Mouse (Mus musculus) kidney, postnatal 4 days (tissue): ENCODE measurements around the gene Mboat2.

Source experiments
- DNase-seq, 2 experiments: peaks; one replicate each; pipeline ENCODE4 v3.0.0; 2021; ENCODE audit warnings: mixed read lengths in 2 of 2

Mboat2 gene

DNA sequence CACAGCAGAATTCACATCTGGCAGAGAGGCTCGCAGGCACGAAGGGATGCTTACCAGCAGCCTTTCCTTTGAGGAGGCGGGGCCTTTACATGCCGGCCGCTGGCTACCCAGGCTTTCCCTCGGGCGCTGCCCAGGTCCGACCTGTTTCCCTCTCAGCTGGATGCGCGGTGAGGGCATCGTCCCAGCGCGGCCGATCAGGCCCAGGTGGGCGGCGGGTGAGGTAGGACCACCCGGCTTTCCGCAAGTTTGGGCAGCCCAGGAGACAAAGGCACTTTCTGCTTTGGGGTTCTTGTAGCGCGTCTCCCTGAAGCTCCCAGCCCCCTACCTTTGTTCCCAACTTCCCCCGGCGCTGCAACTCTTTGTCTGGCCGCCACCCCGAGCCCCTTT, at the start of gene Mboat2:
Mboat2 (plus strand) TSS at position 114 of the 387 bp plus-strand sequence.
- peak; percentile 74 to 85 for DNase-seq

DNA sequence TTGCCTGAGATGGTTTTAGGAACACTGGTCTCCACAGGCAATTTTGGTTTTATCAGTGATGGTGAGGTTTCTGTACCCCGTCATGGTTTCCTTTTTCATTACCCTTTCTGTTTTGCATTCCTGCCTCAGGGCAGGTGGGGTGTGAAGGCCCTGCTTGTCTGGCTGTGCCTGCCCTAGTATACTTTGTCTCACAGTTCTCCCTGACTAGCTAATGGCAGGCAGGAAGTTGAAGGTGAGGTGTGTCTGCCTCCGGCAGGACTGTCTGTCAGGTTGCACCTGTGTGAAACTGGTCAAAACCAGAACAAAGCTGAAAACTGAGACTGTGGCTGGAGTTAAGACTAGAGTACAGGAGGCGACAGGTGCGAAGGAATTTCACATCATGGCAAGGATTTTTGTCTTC, 46.9 kb upstream of the Mboat2 start:
- DNase-seq = peak in 1 of 2 experiments; percentile 26

DNA sequence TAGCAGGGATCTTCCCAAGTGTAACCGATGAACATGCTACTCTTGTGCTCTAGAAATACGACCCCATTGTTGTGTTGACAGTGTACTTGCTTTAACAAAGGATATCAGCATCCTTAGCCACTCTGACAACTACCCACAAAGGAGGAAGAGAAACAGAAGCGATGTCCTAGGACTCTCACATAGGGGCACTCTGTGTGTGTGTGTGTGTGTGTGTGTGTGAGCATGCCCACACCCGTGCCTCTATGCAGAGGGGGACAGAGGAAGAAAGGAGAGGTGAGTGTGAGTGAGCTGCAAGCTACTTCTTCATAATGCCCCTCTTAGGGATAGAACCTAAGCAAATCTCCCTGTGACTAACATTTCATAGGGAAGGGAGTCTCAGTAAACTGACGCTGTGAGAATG, 44.8 kb upstream of the Mboat2 start:
- DNase-seq = no peak

DNA sequence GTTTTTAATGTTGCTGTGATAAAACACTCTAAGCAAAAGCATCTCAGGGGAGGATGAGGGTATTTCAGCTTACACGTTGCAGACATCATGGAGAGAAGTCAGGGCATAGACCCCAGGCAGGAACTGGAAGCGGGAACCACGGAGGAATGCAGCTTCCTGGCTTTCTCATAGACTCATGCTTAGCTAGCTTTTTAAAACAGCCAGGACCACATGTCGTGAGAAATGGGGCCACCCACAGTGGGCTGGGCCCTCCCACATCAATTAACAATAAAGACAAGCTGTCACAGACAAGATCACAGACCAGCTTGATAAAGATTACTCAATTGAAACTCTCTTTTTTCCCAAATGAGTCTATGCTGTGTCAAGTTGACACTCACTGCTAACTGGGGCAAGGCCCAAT, 44.4 kb upstream of the Mboat2 start:
- no peak for DNase-seq

DNA sequence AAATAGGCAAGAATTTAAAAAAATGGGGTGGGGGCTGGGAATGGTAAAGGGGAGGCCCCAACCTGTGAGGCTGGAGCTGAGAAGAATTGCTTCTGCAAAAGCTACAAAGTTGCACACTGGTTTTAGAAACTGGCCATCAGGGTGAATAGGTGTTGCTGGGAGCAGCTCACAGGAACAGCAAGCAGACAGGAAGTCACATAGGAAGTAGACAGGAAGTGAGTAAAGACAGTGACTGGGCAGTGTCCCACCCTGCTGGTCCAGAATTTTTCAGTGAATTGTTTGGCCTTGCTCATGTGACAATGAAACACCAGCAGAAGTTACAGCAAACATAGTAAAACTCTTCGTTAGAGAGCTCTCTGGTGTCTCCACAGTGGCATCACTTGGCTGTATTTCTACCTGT, 41.0 kb upstream of the Mboat2 start:
- no peak for DNase-seq

DNA sequence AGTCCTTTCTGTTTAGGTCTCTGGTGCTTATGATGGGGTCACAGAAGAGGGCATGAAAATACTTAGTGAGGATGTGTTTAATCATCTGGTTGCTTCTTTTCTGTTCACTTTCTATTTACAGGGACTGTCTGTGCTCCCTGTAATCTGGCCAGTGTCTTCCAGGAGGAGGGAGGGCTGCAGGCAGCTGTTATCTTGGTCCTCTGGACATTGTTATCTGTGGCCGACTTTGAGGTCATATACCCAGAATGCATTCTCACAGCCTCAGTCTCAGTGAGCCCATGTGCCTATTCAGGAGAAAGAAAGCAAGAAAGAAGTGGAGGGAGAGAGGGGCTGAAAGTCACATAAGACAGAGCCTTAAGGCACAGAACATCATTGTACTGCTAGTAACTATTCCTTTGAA, 19.4 kb upstream of the Mboat2 start:
- DNase-seq = no peak

DNA sequence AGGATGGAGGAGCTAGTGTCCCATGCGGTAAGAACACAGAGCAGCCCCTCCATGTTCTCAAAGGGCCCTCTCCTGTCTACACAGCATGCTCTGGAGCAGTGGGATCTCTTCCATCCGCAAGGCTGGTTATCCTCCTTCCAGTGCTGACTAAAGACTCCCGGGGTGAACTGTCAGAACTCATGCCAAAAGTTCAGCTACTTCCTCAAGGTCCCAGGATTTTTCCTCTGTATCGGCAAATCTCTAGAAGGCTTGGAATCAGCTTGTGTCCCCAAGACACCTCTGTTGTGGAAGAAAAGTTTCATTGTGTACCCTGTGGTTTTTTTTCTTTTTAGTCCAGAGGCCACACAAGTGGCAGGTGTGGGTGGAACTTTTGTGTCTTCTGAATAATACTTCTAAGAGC, 18.8 kb upstream of the Mboat2 start:
- DNase-seq = no peak

DNA sequence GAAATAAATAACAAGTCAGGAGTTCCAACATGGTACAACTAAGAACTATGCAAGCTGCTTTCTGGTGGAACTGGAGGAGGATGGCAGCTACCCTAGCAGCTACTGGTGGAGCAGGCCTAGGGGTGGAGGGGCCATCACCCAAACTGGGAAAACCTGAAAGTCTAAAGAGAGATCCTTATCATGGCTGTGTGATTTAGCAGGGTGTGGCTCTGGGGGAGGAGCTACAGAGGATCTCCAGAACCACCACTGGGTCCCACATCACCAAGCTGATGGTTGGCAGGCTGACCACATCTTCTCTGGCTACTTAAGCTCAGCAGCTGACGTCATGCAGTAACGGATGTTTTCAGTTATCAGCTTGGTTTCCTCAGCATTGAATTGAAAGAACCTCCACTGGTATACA, 7.8 kb upstream of the Mboat2 start:
- DNase-seq = no peak

DNA sequence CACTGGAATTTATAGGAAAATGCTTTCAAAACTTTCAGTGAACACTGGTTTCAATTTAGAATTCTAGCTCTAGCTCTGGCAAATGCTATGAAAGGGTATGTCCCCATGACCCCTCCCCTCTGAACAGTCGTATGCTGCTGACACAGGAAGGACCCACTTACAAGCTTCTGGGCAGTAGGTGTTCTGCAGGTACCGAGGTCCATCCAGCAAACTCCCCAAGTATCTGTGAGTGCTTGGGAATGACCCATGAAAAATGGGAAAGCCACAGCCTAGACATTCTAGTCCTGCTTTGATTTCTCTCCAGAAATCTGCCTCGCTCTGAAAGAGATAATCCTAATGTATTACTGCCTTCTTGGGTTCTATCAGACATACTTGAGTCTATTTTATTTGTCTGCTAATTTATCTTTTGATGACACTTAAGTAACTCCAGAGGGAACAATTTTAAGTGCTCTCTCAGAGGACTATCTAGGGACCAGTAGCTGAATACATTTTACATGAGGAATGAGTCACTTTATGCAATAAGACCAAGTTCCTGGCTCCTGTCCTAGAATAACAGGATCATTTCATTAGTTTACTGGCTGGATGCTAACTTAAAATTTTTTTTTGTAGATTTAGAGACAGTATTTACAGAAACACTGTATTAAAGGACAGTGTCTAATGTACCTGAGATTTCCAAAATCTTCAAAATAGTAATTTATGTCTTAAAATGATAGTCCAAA, 6.9 kb upstream of the Mboat2 start:
- DNase-seq = no peak

DNA sequence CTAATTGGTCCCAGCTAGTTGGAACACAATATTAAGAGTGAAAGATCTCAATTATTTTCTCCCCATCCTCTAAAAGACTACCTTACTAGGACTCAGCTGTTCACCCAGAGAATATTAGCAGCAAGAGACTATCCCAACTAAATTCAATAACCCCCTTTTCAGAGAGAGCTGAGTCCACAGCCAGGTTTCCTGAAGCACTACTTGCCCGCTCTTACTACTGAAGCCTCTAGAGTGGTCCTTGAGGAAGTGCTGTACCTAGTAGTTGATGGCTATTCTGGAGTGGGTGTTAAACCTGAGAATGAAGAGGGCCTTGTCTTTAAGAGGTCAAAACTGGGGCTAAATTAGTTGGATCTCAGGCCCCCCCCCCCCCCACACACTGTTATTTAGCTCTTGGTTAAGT, 593 bp upstream of the Mboat2 start:
- DNase-seq = no peak

DNA sequence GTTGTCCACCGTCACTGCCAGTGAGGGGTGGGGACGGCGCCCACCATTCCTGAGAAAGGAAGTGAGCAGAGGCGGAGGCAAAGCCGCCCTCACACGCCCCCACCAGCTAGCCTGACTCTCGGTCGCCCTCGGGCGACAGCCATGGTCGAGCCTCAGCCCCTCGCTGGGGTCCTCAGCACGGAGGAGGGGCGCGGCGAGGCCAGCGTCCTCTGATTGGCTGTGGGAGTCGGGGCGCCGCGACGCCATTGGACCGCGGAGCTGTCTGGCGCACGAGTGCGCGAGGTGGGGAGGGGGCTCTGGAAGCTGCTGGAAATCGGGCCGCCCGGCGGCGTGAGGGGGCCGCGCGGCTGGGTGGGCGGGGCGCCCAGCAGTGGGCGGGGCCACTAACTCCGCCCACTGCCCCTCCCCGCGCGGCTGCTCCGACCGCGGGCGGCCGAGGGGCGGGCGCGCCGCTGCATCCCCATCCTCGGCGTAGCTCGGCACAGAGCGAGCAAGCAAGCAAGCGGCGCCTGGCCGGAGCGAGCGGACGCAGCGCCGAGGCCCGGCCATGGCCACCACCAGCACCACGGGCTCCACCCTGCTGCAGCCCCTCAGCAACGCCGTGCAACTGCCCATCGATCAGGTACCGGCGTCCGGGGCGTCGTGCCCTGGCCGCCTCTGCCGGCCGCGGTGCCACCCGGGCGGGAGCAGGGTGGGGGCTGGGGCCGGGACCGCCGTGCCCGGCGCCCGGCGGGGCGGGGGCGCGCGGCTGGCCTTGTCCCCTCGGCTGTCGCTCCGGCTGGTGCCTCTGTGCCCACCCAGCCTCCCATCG, 679 bp downstream of the Mboat2 start:
- peak; percentile 93 to 97 for DNase-seq

DNA sequence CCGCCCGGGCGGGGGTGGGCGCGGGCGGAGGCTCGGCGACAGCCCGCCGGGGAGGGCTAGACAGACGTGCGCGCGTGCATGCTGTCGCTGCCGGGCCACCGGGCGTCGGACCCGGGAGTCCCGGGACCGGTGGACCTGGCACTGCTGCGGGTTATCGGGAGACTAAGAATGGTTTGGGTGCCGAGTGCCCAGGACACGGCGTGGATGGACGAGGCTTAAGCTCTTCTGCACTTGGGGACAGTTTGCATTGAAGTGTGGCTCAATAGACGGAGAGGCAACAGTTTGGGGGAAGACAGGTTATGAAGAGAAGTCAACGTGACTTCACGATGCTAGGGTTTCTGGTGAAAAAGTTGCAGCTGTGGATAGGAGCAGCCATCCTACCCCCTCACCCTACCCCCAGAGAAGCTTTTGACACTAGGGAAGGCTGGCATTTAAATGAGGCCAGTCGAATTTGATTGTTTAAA, 1.3 kb downstream of the Mboat2 start:
- peak in 1 of 2 experiments; percentile 42 for DNase-seq

DNA sequence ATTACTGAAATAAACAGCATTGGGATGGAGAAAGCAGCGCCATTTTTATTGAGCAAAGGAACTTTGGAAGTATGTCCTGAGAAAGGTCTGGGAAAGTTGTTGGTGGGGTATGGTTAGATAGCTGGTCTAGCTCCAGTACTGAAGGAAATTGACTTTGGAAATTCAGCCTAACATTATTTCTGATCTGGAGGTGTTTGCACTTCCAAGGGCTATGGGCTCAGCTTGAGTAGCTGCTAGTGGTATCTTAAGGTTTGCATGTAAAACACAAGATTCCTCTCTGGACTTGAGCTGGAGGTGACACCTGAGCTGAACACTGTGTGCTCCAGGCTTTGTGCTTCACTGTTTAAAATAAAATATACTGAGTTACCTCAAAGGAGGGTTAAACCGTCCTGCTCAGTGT, 1.8 kb downstream of the Mboat2 start:
- DNase-seq = no peak

DNA sequence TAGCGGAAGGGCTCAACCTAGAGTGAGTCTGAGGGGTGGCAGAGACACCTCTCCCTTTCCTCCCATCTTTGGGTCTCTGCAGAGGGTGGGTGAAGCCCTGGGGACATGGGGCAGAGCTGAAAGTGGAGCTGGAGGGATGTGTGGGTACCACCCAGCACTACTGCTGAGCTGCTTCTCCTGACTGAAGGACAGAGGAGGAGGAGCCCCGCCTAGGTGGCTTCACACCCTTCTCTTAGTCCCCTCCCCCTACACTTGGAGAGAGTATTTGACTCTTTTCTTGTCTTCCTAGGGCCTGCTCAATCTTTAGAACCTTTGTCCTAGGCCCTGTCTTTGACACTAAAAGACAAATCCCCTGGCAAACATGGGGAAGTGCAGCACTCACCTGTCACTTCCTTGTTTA, 7.3 kb downstream of the Mboat2 start:
- no peak for DNase-seq

DNA sequence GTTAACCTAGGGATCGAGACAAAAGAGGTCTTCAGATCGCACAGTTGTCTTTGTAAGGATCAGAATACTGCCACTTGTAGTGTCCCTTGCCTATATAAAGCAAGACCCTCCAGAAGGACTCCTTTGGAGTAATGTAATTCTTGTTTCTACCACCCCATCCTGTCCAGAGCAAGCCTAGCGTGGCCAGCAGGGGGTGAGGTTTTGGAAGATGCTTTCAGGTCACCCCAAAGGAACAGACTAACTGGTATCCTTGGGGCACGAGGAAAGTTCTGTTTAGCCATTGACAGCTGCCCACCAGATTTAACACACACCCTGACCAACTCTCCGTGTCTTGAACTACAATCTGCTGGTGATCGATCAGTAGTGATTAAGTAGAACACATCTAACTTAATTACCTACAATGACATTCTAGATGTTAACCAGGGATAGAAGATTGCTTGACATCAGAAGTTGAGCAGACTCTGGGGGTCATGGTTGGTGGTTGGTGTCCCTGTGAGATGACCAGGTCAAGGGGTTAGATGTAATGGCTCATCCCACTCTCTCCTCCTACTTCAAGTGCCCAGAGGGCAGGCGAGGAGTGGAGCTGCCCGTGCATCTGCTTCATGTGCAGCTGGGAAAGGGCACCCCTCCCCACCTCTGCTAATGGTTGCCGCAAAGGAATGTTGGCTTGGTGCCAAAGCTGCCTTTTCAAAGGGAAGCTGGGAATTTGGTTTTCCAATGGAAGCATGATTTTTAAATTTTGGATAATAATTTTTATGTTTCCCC, 10.6 kb downstream of the Mboat2 start:
- peak; percentile 58 to 72 for DNase-seq

DNA sequence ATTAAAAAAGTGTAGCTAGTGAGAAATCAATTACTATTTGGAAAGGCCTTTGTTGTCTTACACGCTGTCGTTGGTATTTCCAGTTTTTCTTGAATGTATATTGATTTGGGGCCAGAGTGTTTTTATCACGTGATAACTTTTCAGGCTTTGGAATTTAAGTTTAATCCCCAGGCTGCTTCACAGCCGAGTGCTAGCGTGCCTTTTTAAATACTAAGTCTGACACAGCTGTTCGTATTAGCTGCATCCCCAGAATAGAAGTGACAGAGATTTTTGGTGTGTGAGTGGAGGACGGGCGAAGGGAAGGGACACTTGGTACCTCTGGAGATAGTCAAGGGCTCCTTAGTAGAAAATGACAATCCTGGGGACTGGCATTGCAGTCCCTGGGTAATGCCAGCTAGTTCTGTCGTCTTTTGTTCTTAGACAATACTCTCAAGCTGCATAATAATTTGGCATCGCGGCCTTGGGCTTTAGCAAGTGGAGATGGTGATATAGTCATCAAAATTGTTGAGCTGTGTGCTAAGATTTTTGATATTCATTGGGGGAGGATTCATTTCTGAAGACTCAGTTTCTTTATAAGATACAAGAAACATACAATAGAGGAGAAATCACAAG, 11.7 kb downstream of the Mboat2 start:
- DNase-seq = no peak

DNA sequence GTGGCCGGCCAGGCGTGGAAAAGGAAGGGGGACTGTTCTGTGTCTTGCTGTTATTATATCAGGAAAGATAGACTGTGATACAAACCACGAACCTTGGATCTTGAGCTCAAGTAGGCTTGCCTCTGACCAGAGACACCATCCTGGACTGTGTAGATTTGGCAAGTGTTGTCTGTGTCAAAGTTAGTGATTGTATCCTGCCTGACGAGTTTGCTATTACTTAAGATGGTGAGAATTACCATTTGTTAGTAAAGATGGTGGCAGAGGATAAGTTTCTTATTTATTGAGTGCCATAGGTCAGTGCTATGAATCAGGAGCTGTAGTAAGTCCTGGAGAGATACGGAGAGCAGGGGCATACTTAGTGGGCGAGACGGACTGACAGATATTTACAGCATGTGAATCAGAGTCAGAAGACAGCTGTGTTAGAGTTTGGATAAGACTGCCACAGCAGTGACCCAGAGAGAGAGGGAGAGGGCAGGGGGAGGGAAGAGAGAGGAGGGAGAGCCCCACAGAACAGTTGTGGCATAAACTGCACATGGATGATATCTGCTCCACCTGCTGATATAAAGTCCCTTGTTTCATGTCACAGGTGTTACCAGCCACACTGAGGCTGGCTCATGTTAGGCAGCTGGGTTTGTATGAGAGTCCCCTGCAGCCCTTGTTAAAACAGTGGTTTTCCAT, 12.9 kb downstream of the Mboat2 start:
- DNase-seq = peak in 1 of 2 experiments; percentile 25

DNA sequence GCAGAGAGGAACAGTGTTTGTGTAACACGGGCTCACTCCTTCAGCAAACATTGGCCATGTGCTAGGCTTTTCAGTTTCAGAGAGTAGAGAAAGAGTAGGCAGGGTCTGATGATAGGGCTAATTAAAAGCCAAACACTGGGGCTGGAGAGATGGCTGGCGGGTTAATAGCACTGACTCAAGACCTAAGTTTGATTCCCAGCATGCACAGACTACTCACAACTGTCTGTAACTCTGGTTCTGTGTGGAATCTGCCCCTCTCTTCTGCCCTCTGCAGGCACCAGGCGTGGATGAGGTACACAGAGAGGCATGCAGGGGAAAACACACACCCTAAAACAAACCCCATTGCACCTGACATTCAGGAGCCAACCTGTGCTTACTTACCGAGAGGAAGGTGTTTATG, 14.7 kb downstream of the Mboat2 start:
- peak in 1 of 2 experiments; percentile 27 for DNase-seq

DNA sequence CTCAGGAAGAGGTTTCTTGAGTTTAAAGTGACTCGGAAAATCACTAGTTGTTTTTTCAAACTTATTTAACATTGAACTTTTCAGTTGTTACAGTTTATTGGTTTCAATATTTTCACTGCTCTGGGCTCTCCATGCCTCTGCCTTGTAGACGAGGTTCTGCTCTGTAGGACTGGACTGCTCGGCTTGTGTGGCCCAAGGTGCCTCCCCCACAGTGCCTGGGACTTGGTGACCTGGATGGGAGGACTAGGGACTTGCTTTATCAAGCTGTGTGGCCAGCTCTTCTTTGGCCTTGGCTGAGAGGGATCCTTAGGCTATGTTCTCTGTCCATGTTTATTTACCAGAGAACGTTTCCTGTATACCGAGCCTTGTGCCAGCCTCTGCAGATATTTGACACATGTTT, 17.4 kb downstream of the Mboat2 start:
- DNase-seq = no peak

DNA sequence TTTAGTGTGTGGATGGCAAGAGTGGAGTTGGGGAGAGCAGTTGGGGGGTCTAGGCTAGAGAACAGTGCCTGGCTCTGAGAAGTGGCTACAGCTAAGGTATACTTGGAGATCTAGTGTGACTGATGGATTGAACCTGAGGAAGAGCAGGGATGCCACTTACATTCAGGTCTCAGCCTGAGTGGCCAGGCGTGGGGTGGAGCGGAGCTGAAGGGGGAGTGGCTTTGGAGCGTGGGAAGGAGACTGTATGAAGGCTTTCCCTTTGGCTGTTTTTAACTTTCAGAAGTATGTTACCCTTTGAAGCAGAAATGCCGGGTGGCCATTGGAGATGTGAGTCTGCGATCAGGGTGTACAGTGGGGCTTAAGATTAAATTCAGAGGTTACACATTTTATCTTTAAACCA, 26.7 kb downstream of the Mboat2 start:
- no peak for DNase-seq

DNA sequence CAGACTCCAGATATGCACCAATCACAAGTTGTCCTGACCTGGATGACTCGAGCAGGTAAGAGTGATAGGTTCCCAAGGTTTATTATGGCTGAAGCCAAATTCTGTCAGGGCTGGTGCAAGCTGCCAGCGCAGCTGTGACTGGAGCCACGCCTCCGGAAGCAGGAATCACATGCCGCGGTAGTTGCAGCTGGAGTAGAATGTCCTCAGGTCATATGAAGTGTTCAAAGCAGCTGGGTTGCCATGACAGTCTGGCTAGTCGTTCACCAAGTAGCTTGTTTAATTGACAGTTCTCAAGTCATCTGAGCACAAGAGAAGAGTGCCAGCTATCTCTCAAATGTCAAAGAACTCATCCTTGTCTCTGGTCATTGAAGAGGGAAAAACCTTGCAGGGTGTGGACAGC, 28.7 kb downstream of the Mboat2 start:
- no peak for DNase-seq

DNA sequence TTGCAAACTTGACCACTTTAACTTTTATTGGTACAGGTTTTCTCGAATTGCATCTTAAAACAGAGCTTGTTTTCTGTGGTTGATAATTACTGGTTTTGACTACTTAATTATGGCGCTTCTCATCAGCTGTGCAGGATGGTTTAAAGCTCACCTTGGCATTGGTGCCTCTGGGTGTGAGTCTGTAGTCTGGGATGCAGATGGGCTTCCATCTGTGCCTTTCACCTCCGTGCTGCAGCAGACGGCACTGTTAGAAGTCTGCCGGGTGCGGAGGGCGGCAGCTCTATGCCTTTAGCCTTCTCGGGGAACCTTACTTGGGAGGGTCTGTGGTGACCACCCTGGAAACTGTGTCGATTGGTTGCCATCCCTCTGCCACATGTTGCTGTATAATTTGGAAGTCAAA, 29.8 kb downstream of the Mboat2 start:
- DNase-seq = no peak

DNA sequence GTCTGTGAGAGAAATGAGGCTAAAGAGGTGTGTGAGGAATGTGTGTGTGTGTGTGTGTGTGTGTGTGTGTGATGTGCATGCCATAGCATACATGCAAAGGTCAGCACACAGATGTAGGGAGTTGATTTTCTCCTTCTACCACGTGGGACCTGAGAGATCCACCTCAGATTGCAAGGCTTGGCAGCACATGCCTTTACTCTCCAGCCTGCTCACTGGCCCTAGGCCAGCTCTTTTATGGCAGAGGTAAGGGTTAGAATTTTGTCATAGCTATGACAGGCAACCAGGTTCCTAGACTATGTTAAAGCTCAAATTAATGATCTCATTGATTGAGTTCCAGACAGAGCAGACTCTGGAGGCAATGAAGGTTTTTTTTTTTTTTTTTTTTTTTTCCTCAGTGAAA, 33.1 kb downstream of the Mboat2 start:
- DNase-seq = no peak
